Mouse (Mus musculus) spleen, adult 12 weeks (tissue): ENCODE data around the gene Ccl27a.
"Not testable (repeated sequence)": the region's sequence is repeated elsewhere in the genome, so short reads cannot be mapped to it uniquely, and the experiment has no call there.

Source experiments
- DNase-seq: peaks from one replicate; pipeline ENCODE4 v3.0.0; 2022; ENCODE audit warnings: low spot score

Ccl27a gene

DNA sequence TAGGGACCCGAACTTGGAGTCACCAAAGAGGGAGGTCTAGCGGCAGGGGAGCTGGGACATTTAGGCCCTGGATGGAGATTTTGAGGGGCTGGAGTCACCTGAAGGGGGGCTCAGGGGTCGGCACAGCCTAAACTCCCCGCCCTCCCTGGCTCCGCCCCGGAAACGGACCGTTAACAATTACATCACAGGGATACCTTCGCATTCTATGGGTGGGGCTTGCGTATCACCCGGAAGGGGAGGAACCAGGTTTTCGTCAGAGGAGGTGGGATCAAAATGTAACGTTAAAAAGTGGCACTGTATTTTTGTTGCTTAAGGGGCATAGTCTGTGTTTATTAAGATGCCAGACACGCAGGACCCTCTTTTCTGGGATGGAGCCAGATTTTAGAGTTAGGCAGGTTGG, at the start of gene Ccl27a:
Gene Ccl27a, minus strand, starts transcription at position 246 of the 400 bp plus-strand sequence.
- DNase-seq: peak; percentile 72

DNA sequence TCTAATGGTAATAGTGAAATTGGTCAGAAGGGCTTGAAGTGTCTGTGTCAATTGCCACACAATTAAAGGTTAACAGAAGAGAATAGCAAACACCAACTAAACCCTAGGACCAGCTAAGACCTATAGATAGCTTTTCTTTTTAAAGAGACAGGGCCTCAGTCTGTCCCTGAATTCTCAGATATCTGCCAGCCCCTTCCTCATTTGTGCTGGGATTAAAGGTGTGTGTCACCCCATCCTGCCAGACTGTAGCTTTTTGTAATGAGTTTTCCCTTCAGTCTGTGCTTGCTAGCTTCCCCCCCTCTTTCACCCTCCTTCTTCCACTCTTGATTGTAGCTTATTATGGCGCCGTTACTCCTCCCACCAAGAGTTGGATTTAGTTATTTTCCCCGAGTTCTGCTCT, 9.2 kb upstream of the Ccl27a start:
- not testable (repeated sequence) for DNase-seq

- DNase-seq: not testable (repeated sequence)
These were observed 8.7 kb upstream of the Ccl27a start for GRCm38 (mm10) chr4:41782711-41783110.

DNA sequence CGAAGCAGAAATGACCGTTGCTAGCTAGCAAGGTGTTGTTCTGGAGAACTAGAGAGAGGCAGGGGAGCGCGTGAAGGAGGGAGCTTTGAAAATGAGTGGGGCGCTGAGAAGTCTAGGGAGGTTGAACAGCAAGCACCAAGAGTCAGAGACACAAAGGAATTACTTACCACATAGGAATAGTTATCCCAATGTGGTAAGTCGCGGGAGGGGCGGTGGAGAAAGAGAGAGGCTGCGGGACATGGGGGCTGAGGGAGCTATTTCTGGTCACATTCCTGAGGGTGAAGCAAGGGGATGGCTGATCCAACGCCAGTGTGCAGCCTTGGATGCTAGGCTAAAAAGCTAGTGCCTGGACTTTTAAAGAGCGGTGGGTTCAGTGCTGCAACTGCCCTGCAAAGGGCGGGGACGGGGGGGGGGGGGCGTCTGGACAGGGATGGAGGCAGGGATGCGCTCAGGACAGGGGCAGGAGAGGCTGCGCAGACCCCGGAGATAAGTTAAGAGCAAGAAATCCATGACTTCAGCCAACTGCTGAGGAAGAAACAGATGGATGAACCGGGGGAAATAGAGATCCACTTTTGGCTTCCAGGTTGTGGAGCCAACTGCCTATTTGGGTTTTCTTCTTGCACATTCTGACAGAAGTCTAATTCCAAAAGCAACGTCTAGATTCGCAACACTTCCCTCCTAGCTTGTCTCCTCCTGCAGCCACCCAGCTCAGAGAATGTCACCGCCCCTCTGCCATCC, 7.9 kb upstream of the Ccl27a start:
- not testable (repeated sequence) for DNase-seq

DNA sequence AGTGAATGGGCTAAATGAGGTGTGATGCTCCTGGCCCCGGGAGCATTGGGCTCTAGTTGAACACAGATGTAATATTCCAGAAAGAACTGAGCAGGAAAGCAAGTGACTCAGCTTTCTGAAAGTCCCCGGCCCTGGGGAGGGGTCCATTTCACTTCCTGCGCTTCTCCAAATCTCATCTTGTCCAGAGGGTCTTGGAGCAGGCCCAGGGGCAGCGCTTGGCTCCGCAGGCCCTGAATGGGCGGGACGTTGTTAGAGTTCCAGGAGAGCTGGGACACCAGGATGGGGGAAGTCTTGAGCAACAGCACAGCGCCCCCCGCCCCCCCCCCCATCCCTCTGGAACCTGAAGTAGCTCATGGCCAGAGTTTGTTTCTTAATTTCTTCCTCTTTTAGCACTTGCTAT, 7.2 kb upstream of the Ccl27a start:
- not testable (repeated sequence) for DNase-seq

GRCm38 (mm10) chr4:41775840-41776239, 1.8 kb upstream of the Ccl27a start:
- DNase-seq: not testable (repeated sequence)

GRCm38 (mm10) chr4:41774506-41774905, 459 bp upstream of the Ccl27a start:
- not testable (repeated sequence) for DNase-seq

DNA sequence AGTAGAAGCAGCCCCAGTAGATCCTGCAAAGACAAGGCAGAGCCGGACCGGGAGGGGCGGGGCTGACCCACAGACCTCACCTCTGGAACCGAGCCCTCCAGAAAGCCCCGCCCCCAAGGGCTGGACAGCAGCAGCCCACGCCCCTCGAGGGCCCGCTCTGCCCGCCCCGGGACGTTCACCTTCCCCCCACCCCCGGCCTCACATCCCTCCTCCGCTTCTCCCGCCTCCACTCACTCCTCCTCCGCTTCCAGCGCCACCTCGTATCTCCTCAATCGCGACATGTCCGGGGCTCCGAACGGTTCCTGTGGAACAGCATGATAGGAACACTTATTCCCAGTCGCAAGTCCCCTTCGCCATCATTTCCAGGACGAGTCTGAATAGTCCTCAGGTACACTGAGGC, 545 bp downstream of the Ccl27a start:
- peak; percentile 64 for DNase-seq

GRCm38 (mm10) chr4:41772946-41773345, 1.1 kb downstream of the Ccl27a start:
- DNase-seq: not testable (repeated sequence)

DNA sequence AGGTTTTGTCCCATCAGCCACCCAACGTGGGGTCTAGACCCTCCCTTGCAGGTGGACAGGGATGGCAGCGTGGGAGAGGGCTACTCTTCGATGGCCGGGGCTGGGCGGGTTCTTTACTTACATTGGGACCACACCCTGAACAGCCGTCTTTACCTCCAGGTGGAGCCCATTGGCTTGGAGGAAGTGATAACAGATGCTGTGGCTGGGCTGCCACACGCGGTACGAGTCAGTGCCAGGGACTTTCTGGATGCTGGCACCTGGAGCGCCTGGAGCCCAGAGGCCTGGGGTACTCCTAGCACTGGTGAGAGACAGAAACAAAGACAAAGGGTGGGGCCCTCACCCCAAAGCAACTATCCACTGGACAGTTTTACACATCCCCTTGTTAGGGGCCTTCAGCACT, 6.7 kb downstream of the Ccl27a start:
- DNase-seq: not testable (repeated sequence)

- DNase-seq: not testable (repeated sequence)
These were observed 10.9 kb downstream of the Ccl27a start for GRCm38 (mm10) chr4:41763176-41763575.

GRCm38 (mm10) chr4:41762688-41763114, 11.3 kb downstream of the Ccl27a start:
- DNase-seq: not testable (repeated sequence)

DNA sequence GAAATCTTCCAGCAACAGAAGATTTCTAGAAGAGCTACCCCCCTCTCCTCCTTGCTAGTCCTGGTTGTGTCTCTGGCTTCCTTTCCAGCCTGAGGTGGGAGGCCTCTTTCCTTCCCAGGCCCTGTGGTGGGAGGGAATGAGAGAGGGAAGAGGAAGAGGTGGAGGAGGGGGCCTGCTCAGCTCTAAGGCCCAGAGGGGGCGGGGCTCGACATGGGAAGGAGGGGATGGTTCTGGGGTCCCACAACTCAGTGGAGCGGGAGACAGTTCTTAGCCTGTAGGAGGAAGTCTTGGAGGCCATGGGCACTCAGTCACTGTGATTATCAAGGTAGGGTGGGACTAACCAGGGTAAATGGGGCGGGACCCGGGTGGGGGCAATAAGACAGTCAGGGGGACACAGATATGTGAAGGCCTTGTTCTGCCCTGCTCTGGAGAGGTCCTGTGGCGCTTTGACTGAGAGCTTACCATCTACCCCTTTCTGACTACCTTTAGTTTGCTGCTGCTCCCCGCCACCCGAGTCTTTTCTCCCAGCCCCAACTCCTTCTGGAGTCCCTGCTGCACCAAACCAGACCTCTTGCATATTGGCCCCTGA, 11.9 kb downstream of the Ccl27a start:
- DNase-seq: no peak

- no peak for DNase-seq
These were observed 12.4 kb downstream of the Ccl27a start for GRCm38 (mm10) chr4:41761680-41762079.

- no peak for DNase-seq
These were observed 13.1 kb downstream of the Ccl27a start for GRCm38 (mm10) chr4:41760911-41761310.

DNA sequence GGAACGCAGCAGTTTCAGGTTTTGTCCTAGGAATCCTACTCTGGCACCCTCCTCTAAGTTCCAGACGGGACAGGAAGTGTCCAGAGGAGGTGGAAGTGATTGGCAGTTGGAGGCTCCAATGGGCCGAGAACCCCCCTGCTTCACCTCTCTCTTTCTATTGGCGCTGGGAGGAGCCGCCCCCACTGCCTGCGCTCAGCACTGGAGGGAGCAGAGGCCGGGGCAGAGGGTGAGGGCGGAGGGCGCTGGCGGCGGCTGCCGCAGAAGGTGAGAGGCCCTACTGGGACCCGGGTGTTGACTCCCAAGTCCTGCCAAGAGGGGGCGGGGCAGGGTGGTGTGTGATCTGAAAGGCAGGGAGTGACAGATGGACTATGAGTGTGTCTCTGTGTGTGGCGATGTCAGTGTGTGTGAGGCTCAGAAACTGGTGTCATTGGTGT, 13.7 kb downstream of the Ccl27a start:
- peak; percentile 36 for DNase-seq

- DNase-seq: no peak
These were observed 14.3 kb downstream of the Ccl27a start for GRCm38 (mm10) chr4:41759656-41760287.

- DNase-seq: no peak
These were observed 14.8 kb downstream of the Ccl27a start for GRCm38 (mm10) chr4:41759206-41759605.

GRCm38 (mm10) chr4:41758701-41759100, 15.3 kb downstream of the Ccl27a start:
- no peak for DNase-seq

DNA sequence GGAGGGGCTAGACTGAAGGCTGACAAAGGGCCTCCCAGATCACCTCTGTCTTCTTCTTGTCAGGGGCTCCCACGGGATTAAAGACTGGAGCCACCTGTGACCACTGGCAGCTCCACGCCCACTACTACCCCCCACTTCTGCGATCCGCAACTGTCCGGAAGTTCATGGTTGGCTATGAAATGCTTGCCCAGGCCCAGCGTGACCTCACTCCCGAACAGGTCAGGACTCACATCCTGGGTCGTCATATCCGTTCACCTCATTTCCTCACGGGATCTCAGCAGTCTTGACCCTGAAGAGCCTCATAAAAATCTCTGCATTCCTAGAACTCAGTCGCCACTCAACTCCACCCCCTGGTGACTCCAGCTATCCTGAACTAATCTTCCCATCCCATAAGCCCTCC, 16.0 kb downstream of the Ccl27a start:
- DNase-seq: no peak

GRCm38 (mm10) chr4:41757321-41757720, 16.7 kb downstream of the Ccl27a start:
- no peak for DNase-seq

GRCm38 (mm10) chr4:41756440-41756839, 17.6 kb downstream of the Ccl27a start:
- DNase-seq: no peak
